Mouse (Mus musculus) Patski (cell line): ENCODE measurements at regions not wholly inside any gene's neighbourhood (a gene's known extent, or its start where the extent isn't known, plus 50 kb on each side); places are given as distances from the start of the nearest gene placed in this dataset.

Source experiments
- ATAC-seq: fragments of 100-300 bp; one replicate; pipeline ENCODE4 v1.8.0; 2021
- CTCF ChIA-PET: fragments of 350-600 bp; sonication (Branson Sonifier 250); formaldehyde crosslinking; loops from one replicate; lab custom pipeline; 2022; ENCODE audit warnings: inconsistent platforms; lab: Charles Lee
- POLR2A ChIA-PET: fragments of 350-600 bp; sonication (Branson Sonifier 250); formaldehyde crosslinking; loops from one replicate; lab custom pipeline; 2022; ENCODE audit warnings: antibody characterized with exemption, inconsistent platforms; lab: Charles Lee
- DNase-seq: peaks from one replicate; pipeline ENCODE4 v3.0.0-alpha.2; 2011; ENCODE audit warnings: low read depth, low spot score
- H3K27me3 ChIP-seq: fragments of 371-371 bp; one replicate; pipeline ENCODE4 v1.5.1; 2021
- CTCF ChIP-seq: fragments of 100-300 bp; IDR thresholded peaks from one replicate; pipeline ENCODE4 v1.5.1; 2021
- in situ Hi-C: fragments of 300-500 bp; cut with MboI; formaldehyde crosslinking; loops from 3 replicates; pipeline ENCODE4 v1.11.1; 2018; ENCODE audit warnings: low pct_unique_long_range_greater_than_20kb, mixed read lengths

- POLR2A ChIA-PET: no interaction called here
- in situ Hi-C loops: loop anchor here (5.0 to 10.0 kb wide), 2 partner anchors 399 to 491 kb away; no protein-coding TSS in a partner anchor
- ATAC-seq (peak; percentile 95), DNase-seq (peak; percentile 80)
- CTCF ChIA-PET: interaction anchor here (1.3 kb wide), 1 partner anchor 488 kb away, joined by 3 read pairs; no protein-coding TSS in a partner anchor
- H3K27me3 ChIP-seq: no peaks in the 10 kb centered on the region
- no peak for TF ChIP-seq CTCF
Observed at GRCm38 (mm10) chr11:44323314-44323713, 76.5 kb upstream of the Il12b start.

DNA sequence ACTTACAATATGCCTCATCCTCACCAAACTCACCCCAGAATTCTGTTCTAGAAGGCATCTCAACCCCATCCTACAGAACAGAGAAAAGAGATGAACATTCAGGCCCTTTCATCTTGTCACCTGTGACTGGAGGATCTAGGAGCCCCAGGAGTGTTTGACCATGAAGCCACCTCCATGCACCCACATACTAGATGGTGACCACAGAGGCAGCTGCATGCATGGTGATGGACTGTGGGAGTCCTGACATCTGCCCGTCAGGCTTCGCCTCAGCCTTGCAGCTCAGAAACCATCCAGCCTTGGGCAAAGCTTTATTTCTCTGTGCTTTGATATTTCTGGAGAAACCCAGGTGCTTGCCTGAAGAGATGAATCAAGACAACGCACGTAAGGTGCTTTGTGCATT lies 74.8 kb upstream of the Il12b start:
- TF ChIP-seq CTCF: no peak
- CTCF ChIA-PET: interaction anchor here (0.9 to 1.1 kb wide), 2 partner anchors 16 to 218 kb away, joined by 3 to 4 read pairs; no protein-coding TSS in a partner anchor
- no peak for ATAC-seq
- H3K27me3 ChIP-seq: no peaks in the 10 kb centered on the region
- DNase-seq: no peak
- in situ Hi-C loops: loop anchor here (5.0 to 25.0 kb wide), 3 partner anchors 400 to 838 kb away; no protein-coding TSS in a partner anchor
- POLR2A ChIA-PET: interaction anchor here (0.9 to 1.2 kb wide), 2 partner anchors 355 to 1505 kb away, joined by 3 read pairs; no protein-coding TSS in a partner anchor

- ChIA-PET POLR2A (interaction anchor here (0.9 to 1.2 kb wide), 2 partner anchors 356 to 1505 kb away, joined by 3 read pairs; no protein-coding TSS in a partner anchor), CTCF (interaction anchor here (0.9 to 1.8 kb wide), 4 partner anchors 15 to 542 kb away, joined by 3 to 5 read pairs (median 4); no protein-coding TSS in a partner anchor)
- in situ Hi-C loops: loop anchor here (5.0 to 25.0 kb wide), 3 partner anchors 401 to 838 kb away; no protein-coding TSS in a partner anchor
- H3K27me3 ChIP-seq: no peaks in the 10 kb centered on the region
- ATAC-seq (no peak), DNase-seq (no peak)
- no peak for TF ChIP-seq CTCF
Observed at GRCm38 (mm10) chr11:44325525-44325924, 74.3 kb upstream of the Il12b start.

GRCm38 (mm10) chr11:44329503-44329902 lies 70.4 kb upstream of the Il12b start:
- ATAC-seq: no peak

GRCm38 (mm10) chr11:44330438-44330837 lies 69.4 kb upstream of the Il12b start:
- H3K27me3 ChIP-seq: no peaks in the 10 kb centered on the region
- in situ Hi-C loops: loop anchor here (25.0 kb wide), 1 partner anchor 843 kb away; no protein-coding TSS in a partner anchor
- CTCF ChIA-PET: interaction anchor here (0.9 to 3.8 kb wide), 10 partner anchors 10 to 571 kb away, joined by 3 to 27 read pairs (median 5); no protein-coding TSS in a partner anchor
- POLR2A ChIA-PET: no interaction called here
- ATAC-seq: no peak
- no peak for DNase-seq
- no peak for TF ChIP-seq CTCF

More at GRCm38 (mm10) chr11:44329503-44329902, 70.4 kb upstream of the Il12b start:
- TF ChIP-seq CTCF: no peak
- ChIA-PET POLR2A (no interaction called here), CTCF (interaction anchor here (1.3 to 2.9 kb wide), 3 partner anchors 13 to 494 kb away, joined by 3 to 8 read pairs (median 8); no protein-coding TSS in a partner anchor)
- in situ Hi-C loops: loop anchor here (5.0 to 25.0 kb wide), 3 partner anchors 405 to 842 kb away; no protein-coding TSS in a partner anchor
- DNase-seq: no peak
- H3K27me3 ChIP-seq: no peaks in the 10 kb centered on the region

GRCm38 (mm10) chr11:44330851-44331773 lies 68.8 kb upstream of the Il12b start:
- ChIA-PET CTCF (interaction anchor here (0.8 to 3.8 kb wide), 17 partner anchors 9 to 571 kb away, joined by 3 to 27 read pairs (median 4); no protein-coding TSS in a partner anchor), POLR2A (interaction anchor here (0.7 kb wide), 1 partner anchor 101 kb away, joined by 3 read pairs; no protein-coding TSS in a partner anchor)
- no peak for DNase-seq
- peak; percentile 67 for TF ChIP-seq CTCF
- H3K27me3 ChIP-seq: no peaks in the 10 kb centered on the region
- no peak for ATAC-seq
- in situ Hi-C loops: loop anchor here (25.0 kb wide), 1 partner anchor 844 kb away; no protein-coding TSS in a partner anchor

DNA sequence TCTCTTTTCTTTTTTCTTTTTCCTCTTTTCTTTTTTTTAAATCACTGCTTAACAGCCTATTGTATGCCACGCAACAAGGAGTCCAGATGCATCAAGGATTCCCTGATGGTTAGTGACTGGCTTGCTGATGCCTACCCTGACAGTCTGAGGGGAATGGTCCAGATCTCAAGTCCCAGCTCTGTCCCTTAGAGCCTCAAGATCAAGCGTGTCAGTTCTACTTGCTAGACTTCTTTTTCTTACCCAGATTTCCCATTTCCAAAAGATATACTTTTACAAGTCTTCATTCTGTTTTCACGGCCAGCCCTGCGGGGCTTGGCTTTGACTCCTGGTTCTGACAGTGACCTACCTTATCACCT lies 68.1 kb upstream of the Il12b start:
- CTCF ChIA-PET: interaction anchor here (0.8 to 3.8 kb wide), 12 partner anchors 9 to 572 kb away, joined by 3 to 27 read pairs (median 4); no protein-coding TSS in a partner anchor
- DNase-seq (no peak), ATAC-seq (no peak)
- TF ChIP-seq CTCF: no peak
- no peaks in the 10 kb centered on the region for H3K27me3 ChIP-seq
- POLR2A ChIA-PET: interaction anchor here (0.7 kb wide), 1 partner anchor 102 kb away, joined by 3 read pairs; no protein-coding TSS in a partner anchor
- in situ Hi-C loops: loop anchor here (25.0 kb wide), 1 partner anchor 844 kb away; no protein-coding TSS in a partner anchor

GRCm38 (mm10) chr11:44340531-44340930 lies 59.3 kb upstream of the Il12b start:
- in situ Hi-C loops: loop anchor here (25.0 kb wide), 1 partner anchor 853 kb away; no protein-coding TSS in a partner anchor
- no peak for TF ChIP-seq CTCF
- CTCF ChIA-PET: interaction anchor here (1.2 to 1.5 kb wide), 4 partner anchors 9 to 23 kb away, joined by 3 to 4 read pairs (median 4); no protein-coding TSS in a partner anchor

GRCm38 (mm10) chr11:44348308-44348707 lies 51.6 kb upstream of the Il12b start:
- DNase-seq (no peak), ATAC-seq (no peak)
- ChIA-PET POLR2A (no interaction called here), CTCF (no interaction called here)
- no peak for TF ChIP-seq CTCF
- H3K27me3 ChIP-seq: peaks cover 5% of the 10 kb centered on the region
- in situ Hi-C loops: loop anchor here (25.0 kb wide), 1 partner anchor 861 kb away; no protein-coding TSS in a partner anchor

More at GRCm38 (mm10) chr11:44340531-44340930, 59.3 kb upstream of the Il12b start:
- no peak for DNase-seq
- ATAC-seq: no peak
- no peaks in the 10 kb centered on the region for H3K27me3 ChIP-seq
- POLR2A ChIA-PET: no interaction called here
